Mouse (Mus musculus): ENCODE measurements at regions not wholly inside any gene's neighbourhood (a gene's known extent, or its start where the extent isn't known, plus 50 kb on each side); places are given as distances from the start of the nearest gene placed in this dataset.

GRCm38 (mm10) chrX:143024325-143024971 is 57.9 kb upstream of the Ammecr1 start:
- H3K4me2 ChIP-seq (ENCODE audit: low read length), result no peak overlapping the region
- ATAC-seq, result no peak
- H3K27me3 ChIP-seq (ENCODE audit: control insufficient read depth, insufficient read depth, low read depth, low read length), result no peaks in the 10 kb centered on the region; the same call in 1 of the 2 replicates
- no peaks in the 10 kb centered on the region for H3K9me3 ChIP-seq (replicated peaks; ENCODE audit: control insufficient read depth, low read length, poor library complexity, severe bottlenecking)
- no peak overlapping the region for H3K27ac ChIP-seq (ENCODE audit: low read length)
- H3K4me1 ChIP-seq (ENCODE audit: control insufficient read depth, insufficient read depth, low read length), result no peaks in the 10 kb centered on the region
- WGBS, result 73% methylated on average over 6 of the region's 6 CpGs
- H3K36me3 ChIP-seq (ENCODE audit: control insufficient read depth, insufficient read depth, low read length), result no peaks in the 10 kb centered on the region
- no peak overlapping the region for H3K4me3 ChIP-seq (ENCODE audit: low read depth, low read length)
- no peak overlapping the region for H3K9ac ChIP-seq (ENCODE audit: low read depth, low read length)

GRCm38 (mm10) chrX:143030371-143031010 is 64.0 kb upstream of the Ammecr1 start:
- H3K27me3 ChIP-seq (ENCODE audit: control insufficient read depth, insufficient read depth, low read depth, low read length), result no peaks in the 10 kb centered on the region; the same call in none of the 2 replicates
- H3K4me2 ChIP-seq (ENCODE audit: low read length), result no peak overlapping the region
- H3K9ac ChIP-seq (ENCODE audit: low read depth, low read length), result 0 out of 2 replicates have a peak overlapping the region, but pooled peaks have one; percentile 14
- WGBS, result 16% methylated on average over 10 of the region's 10 CpGs
- peaks cover 2% of the 10 kb centered on the region; the same call in 1 of the 2 replicates for H3K4me1 ChIP-seq (ENCODE audit: control insufficient read depth, insufficient read depth, low read length)
- H3K9me3 ChIP-seq (replicated peaks; ENCODE audit: control insufficient read depth, low read length, poor library complexity, severe bottlenecking), result no peaks in the 10 kb centered on the region
- H3K27ac ChIP-seq (ENCODE audit: low read length), result no peak overlapping the region
- H3K4me3 ChIP-seq (ENCODE audit: low read depth, low read length), result no peak overlapping the region
- H3K36me3 ChIP-seq (ENCODE audit: control insufficient read depth, insufficient read depth, low read length), result no peaks in the 10 kb centered on the region
- ATAC-seq, result no peak

- 79% methylated on average over 4 of the region's 4 CpGs for WGBS
- no peak for ATAC-seq
- Histone ChIP-seq H3K4me2 (ENCODE audit: low read length) (no peak overlapping the region), H3K4me3 (ENCODE audit: low read depth, low read length) (no peak overlapping the region), H3K9me3 (replicated peaks; ENCODE audit: control insufficient read depth, low read length, poor library complexity, severe bottlenecking) (no peaks in the 10 kb centered on the region), H3K27ac (ENCODE audit: low read length) (no peak overlapping the region), H3K36me3 (ENCODE audit: control insufficient read depth, insufficient read depth, low read length) (no peaks in the 10 kb centered on the region), H3K27me3 (ENCODE audit: control insufficient read depth, insufficient read depth, low read depth, low read length) (no peaks in the 10 kb centered on the region; the same call in 1 of the 2 replicates), H3K4me1 (ENCODE audit: control insufficient read depth, insufficient read depth, low read length) (no peaks in the 10 kb centered on the region), H3K9ac (ENCODE audit: low read depth, low read length) (no peak overlapping the region)
Observed at GRCm38 (mm10) chrX:143039878-143040277, 59.5 kb upstream of the Rtl9 start.

DNA sequence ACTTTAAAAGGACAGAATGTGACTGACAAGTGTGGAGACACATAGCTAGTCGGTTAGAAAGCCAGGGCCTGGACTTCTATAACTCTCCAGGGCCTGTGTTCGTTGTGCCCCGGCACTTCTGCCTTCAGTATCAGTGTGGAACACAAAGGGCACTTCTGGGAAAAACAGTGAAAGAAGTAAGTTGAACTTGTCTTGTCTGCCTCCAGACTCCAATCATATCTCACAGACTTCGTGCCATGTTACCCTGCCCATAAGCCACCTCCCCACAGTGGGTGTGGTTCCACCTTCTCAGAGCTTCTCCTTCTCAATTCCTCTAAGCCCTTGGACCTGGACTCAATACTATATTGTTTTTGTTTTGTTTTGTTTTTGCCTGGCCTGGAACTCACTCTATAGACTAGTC is 55.1 kb upstream of the Rtl9 start:
- Histone ChIP-seq H3K4me3 (ENCODE audit: low read depth, low read length) (no peak overlapping the region), H3K27ac (ENCODE audit: low read length) (no peak overlapping the region), H3K9ac (ENCODE audit: low read depth, low read length) (no peak overlapping the region), H3K4me2 (ENCODE audit: low read length) (no peak overlapping the region), H3K27me3 (ENCODE audit: control insufficient read depth, insufficient read depth, low read depth, low read length) (no peaks in the 10 kb centered on the region), H3K9me3 (replicated peaks; ENCODE audit: control insufficient read depth, low read length, poor library complexity, severe bottlenecking) (no peaks in the 10 kb centered on the region), H3K36me3 (ENCODE audit: control insufficient read depth, insufficient read depth, low read length) (no peaks in the 10 kb centered on the region), H3K4me1 (ENCODE audit: control insufficient read depth, insufficient read depth, low read length) (no peaks in the 10 kb centered on the region)
- WGBS, result 92% methylated on average over 4 of the region's 4 CpGs
- ATAC-seq, result no peak

GRCm38 (mm10) chrX:143046293-143046692 is 53.1 kb upstream of the Rtl9 start:
- Histone ChIP-seq H3K4me2 (ENCODE audit: low read length) (no peak overlapping the region), H3K36me3 (ENCODE audit: control insufficient read depth, insufficient read depth, low read length) (no peaks in the 10 kb centered on the region), H3K4me3 (ENCODE audit: low read depth, low read length) (no peak overlapping the region), H3K27me3 (ENCODE audit: control insufficient read depth, insufficient read depth, low read depth, low read length) (no peaks in the 10 kb centered on the region), H3K9me3 (replicated peaks; ENCODE audit: control insufficient read depth, low read length, poor library complexity, severe bottlenecking) (no peaks in the 10 kb centered on the region), H3K9ac (ENCODE audit: low read depth, low read length) (no peak overlapping the region), H3K4me1 (ENCODE audit: control insufficient read depth, insufficient read depth, low read length) (no peaks in the 10 kb centered on the region), H3K27ac (ENCODE audit: low read length) (no peak overlapping the region)
- no peak for ATAC-seq
- 71% methylated on average over 8 of the region's 8 CpGs for WGBS
